Mouse (Mus musculus) cerebellum, adult 18-20 months (tissue): ENCODE measurements around the gene Cd300lf.

Source experiments
- DNase-seq, 2 experiments: peaks; one replicate each; pipeline ENCODE4 v3.0.0; 2021

Gene Cd300lf

DNA sequence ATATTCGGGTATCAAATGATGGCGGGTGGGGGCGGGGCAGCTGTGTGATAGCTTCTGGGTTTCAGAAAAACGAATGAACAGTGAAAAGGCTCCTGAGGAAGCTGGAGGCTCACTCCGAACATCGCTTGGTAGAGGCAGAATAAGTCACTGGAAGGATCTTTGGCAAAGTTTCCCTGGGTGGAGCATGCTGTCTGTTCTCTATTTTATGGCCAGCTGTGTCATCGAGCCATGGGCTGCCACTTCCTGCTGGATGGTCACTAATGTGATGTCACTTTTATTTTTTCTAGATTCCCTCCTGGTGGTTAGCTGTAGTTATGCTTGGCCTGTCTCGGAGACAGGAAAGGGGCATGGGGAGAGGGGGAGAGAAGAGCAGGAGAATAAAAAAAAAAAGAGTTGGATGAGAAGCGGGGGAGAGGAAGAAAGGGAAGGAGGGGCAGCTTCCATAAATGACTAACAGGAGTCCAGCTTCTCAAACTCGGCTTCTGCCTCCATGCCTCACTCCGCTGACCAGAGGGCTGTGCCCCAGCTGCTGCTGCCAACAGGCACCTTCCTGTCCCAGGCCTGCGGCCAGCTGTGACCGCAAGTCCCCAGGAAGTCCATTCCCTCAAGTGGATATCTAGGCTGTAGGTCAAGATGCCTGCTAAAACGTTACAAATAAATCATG lies 62.0 kb downstream of the Cd300lf start:
- no peak for DNase-seq

GRCm38 (mm10) chr11:115071015-115071551 lies 62.7 kb downstream of the Cd300lf start:
- no peak for DNase-seq

DNA sequence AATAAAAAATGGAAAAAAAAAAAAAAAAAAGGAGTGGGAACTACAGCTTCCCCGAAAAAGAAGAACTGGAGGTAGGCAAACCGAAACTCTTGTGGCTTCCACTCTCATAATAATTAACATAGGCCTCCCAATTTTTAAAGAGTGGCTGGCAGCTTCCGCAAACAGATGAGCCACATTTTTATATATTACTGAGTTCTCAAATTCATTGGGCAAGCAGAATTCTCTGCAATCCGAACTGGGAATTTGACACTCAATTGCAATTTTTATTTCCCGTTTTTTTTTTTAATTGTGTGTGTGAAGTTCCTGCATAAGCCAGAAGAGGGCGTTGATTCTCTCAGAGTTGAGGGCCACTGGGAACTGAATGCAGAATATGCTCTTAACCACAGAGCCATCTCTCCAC lies 67.0 kb downstream of the Cd300lf start:
- DNase-seq = no peak
